Comparison of ENCODE assay signal across 12 mouse cellular contexts in genomic region chr11:115807306-115807705, GRCm38 (mm10). TPM values are rescaled to one million over a fixed set of nuclear protein-coding genes. Genes with fewer than 3 reads are reported as not detected.
DNase-seq lines count a peak whose midpoint lies in the region; ATAC-seq and TF ChIP-seq lines count a peak whose summit lies in the region.
"Had no signal": no experiment of that assay in that cellular context is flagged by ENCODE, and none has a peak within 500 bp of the region (broad histone marks: within the 10 kb centered on the region; RNA-seq: fewer than 3 reads in every experiment).

No protein-coding gene starts in this region.

- H3K4me3 ChIP-seq in layer of hippocampus, adult 2 months, result peak overlapping the region; percentile 13; the same call in 1 of the 2 replicates
- no peak overlapping the region for H3K4me3 ChIP-seq in embryonic facial prominence, embryonic 10.5 days
- no peak overlapping the region for H3K4me3 ChIP-seq in hindbrain, embryonic 11.5 days (ENCODE audit: low read depth, low read length)
- peak overlapping the region; percentile 10 for H3K4me3 ChIP-seq in neural tube, embryonic 13.5 days

- no peaks in the 10 kb centered on the region for H3K27me3 ChIP-seq in embryonic facial prominence, embryonic 10.5 days (replicated peaks; ENCODE audit: low read depth, poor library complexity, severe bottlenecking)
- no peaks in the 10 kb centered on the region for H3K27me3 ChIP-seq in hindbrain, embryonic 11.5 days (ENCODE audit: control insufficient read depth, insufficient read depth, low read length)
- H3K27me3 ChIP-seq in neural tube, embryonic 13.5 days, result no peaks in the 10 kb centered on the region

- H3K4me2 ChIP-seq in hindbrain, embryonic 11.5 days (replicated peaks; ENCODE audit: low read depth, low read length), result peak overlapping the region; percentile 5; the same call in 1 of the 2 replicates
- peak overlapping the region; percentile 75 for H3K4me2 ChIP-seq in neural tube, embryonic 13.5 days

- H3K4me1 ChIP-seq in embryonic facial prominence, embryonic 10.5 days, result peaks cover 56% of the 10 kb centered on the region
- peaks cover 10% of the 10 kb centered on the region for H3K4me1 ChIP-seq in hindbrain, embryonic 11.5 days (replicated peaks; ENCODE audit: control insufficient read depth, insufficient read depth, low read length)
- H3K4me1 ChIP-seq in neural tube, embryonic 13.5 days (replicated peaks), result peaks cover 62% of the 10 kb centered on the region

- H3K9ac ChIP-seq in hindbrain, embryonic 11.5 days (ENCODE audit: low read depth, low read length), result no peak overlapping the region
- H3K9ac ChIP-seq in neural tube, embryonic 13.5 days, result peak overlapping the region; percentile 43; the same call in 1 of the 2 replicates
- H3K9ac ChIP-seq: liver, embryonic 14.5 days had no signal

- no peaks in the 10 kb centered on the region for H3K9me3 ChIP-seq in embryonic facial prominence, embryonic 10.5 days
- no peaks in the 10 kb centered on the region for H3K9me3 ChIP-seq in hindbrain, embryonic 11.5 days (ENCODE audit: control insufficient read depth, low read length)
- no peaks in the 10 kb centered on the region for H3K9me3 ChIP-seq in neural tube, embryonic 13.5 days

- DNase-seq in layer of hippocampus, adult 2 months (ENCODE audit: low spot score in 2 of 2), result peak in 1 of 2 experiments; percentile 44
- no peak for DNase-seq in layer of hippocampus, adult 9-10 months (ENCODE audit: low spot score)
- DNase-seq in embryonic facial prominence, embryonic 10.5 days (ENCODE audit: low spot score), result no peak
- DNase-seq in hindbrain, embryonic 11.5 days (ENCODE audit: low spot score), result no peak
- DNase-seq in cerebellum, postnatal 36 days, result no peak
- no peak for DNase-seq in kidney, postnatal 36 days
- DNase-seq: cerebellum, adult 8-10 months; kidney, postnatal 14 days; right cerebral cortex, postnatal 25 days had no signal

- ATAC-seq in hindbrain, embryonic 11.5 days (ENCODE audit: low FRiP score), result 0 out of 2 replicates have a peak, but pooled peaks have one; percentile 7
- peak; percentile 66 for ATAC-seq in neural tube, embryonic 13.5 days (ENCODE audit: low read depth)
- ATAC-seq: activated CD4-positive, CD25-positive, alpha-beta regulatory T cell, adult 4 months had no signal

- no peak for TF ChIP-seq CTCF in layer of hippocampus, adult 2 months (conservative IDR thresholded peaks at IDR 0.05)

- H3K36me3 ChIP-seq in embryonic facial prominence, embryonic 10.5 days (replicated peaks), result peaks cover 97% of the 10 kb centered on the region
- H3K36me3 ChIP-seq in hindbrain, embryonic 11.5 days (ENCODE audit: control insufficient read depth, insufficient read depth, low read length), result peaks cover 26% of the 10 kb centered on the region
- H3K36me3 ChIP-seq in neural tube, embryonic 13.5 days, result peaks cover 54% of the 10 kb centered on the region

- peak overlapping the region; percentile 86 for H3K27ac ChIP-seq in layer of hippocampus, adult 2 months
- peak overlapping the region; percentile 41; the same call in 1 of the 2 replicates for H3K27ac ChIP-seq in embryonic facial prominence, embryonic 10.5 days (replicated peaks)
- 0 out of 2 replicates have a peak overlapping the region, but pooled peaks have one; percentile 30 for H3K27ac ChIP-seq in hindbrain, embryonic 11.5 days (ENCODE audit: low read depth, low read length)
- peak overlapping the region; percentile 86 for H3K27ac ChIP-seq in neural tube, embryonic 13.5 days (replicated peaks)
- H3K27ac ChIP-seq: liver, embryonic 14.5 days had no signal

- 73% methylated on average over 6 of the region's 6 CpGs for WGBS in embryonic facial prominence, embryonic 10.5 days
- WGBS in hindbrain, embryonic 11.5 days, result 72% methylated on average over 6 of the region's 6 CpGs
- WGBS in neural tube, embryonic 13.5 days, result 38% methylated on average over 6 of the region's 6 CpGs

RNA-seq across cellular contexts. Expression of gene Caskin2, which starts 6.1 kb away (rescaled TPM):
- total RNA-seq in layer of hippocampus, adult 2 months (2021), result 10 to 100 TPM; 17.7 to 19.7 TPM
- polyA plus RNA-seq in embryonic facial prominence, embryonic 10.5 days (2016; fragmentation: Nextera tagmentation; extraction: Ambion mirVana), result 20.3 and 20.4 TPM in 2 replicates
- polyA plus RNA-seq in hindbrain, embryonic 11.5 days (2014; fragmentation: Nextera tagmentation; extraction: Ambion mirVana), result 12.2 and 12.9 TPM in 2 replicates
- 13.8 and 15.2 TPM in 2 replicates for polyA plus RNA-seq in neural tube, embryonic 13.5 days (2015; fragmentation: Nextera tagmentation; extraction: Ambion mirVana)

RNA-seq across cellular contexts. Expression of gene Tsen54, which starts 7.2 kb away (rescaled TPM):
- 10 to 100 TPM; 11.8 to 13.0 TPM for total RNA-seq in layer of hippocampus, adult 2 months (2021)
- polyA plus RNA-seq in embryonic facial prominence, embryonic 10.5 days (2016; fragmentation: Nextera tagmentation; extraction: Ambion mirVana), result 40.3 and 40.6 TPM in 2 replicates
- polyA plus RNA-seq in hindbrain, embryonic 11.5 days (2014; fragmentation: Nextera tagmentation; extraction: Ambion mirVana), result 17.9 and 21.3 TPM in 2 replicates
- polyA plus RNA-seq in neural tube, embryonic 13.5 days (2015; fragmentation: Nextera tagmentation; extraction: Ambion mirVana), result 22.7 and 23.4 TPM in 2 replicates

RNA-seq across cellular contexts. Expression of gene Llgl2, which starts 16.5 kb away (rescaled TPM):
- 1 to 10 TPM; 1.6 to 2.3 TPM for total RNA-seq in layer of hippocampus, adult 2 months (2021)
- polyA plus RNA-seq in embryonic facial prominence, embryonic 10.5 days (2016; fragmentation: Nextera tagmentation; extraction: Ambion mirVana), result 15.3 and 15.5 TPM in 2 replicates
- 3.8 and 5.4 TPM in 2 replicates for polyA plus RNA-seq in hindbrain, embryonic 11.5 days (2014; fragmentation: Nextera tagmentation; extraction: Ambion mirVana)
- 1.4 and 1.8 TPM in 2 replicates for polyA plus RNA-seq in neural tube, embryonic 13.5 days (2015; fragmentation: Nextera tagmentation; extraction: Ambion mirVana)

RNA-seq across cellular contexts. Expression of gene Tmem94, which starts 42.1 kb away (rescaled TPM):
- 10 to 100 TPM; 47.4 to 58.2 TPM for total RNA-seq in layer of hippocampus, adult 2 months (2021)
- 34.6 and 38.9 TPM in 2 replicates for polyA plus RNA-seq in embryonic facial prominence, embryonic 10.5 days (2016; fragmentation: Nextera tagmentation; extraction: Ambion mirVana)
- polyA plus RNA-seq in hindbrain, embryonic 11.5 days (2014; fragmentation: Nextera tagmentation; extraction: Ambion mirVana), result 15.5 and 16.4 TPM in 2 replicates
- 25.4 and 25.8 TPM in 2 replicates for polyA plus RNA-seq in neural tube, embryonic 13.5 days (2015; fragmentation: Nextera tagmentation; extraction: Ambion mirVana)

RNA-seq across cellular contexts. Expression of gene Myo15b, which starts 50.9 kb away (rescaled TPM):
- total RNA-seq in layer of hippocampus, adult 2 months (2021), result under 1 TPM; 0.22 to 0.41 TPM
- polyA plus RNA-seq in embryonic facial prominence, embryonic 10.5 days (2016; fragmentation: Nextera tagmentation; extraction: Ambion mirVana), result 0.07 and 0.16 TPM in 2 replicates
- polyA plus RNA-seq in hindbrain, embryonic 11.5 days (2014; fragmentation: Nextera tagmentation; extraction: Ambion mirVana), result 0.09 TPM in 1 of 2 replicates, not detected in the other
- polyA plus RNA-seq in neural tube, embryonic 13.5 days (2015; fragmentation: Nextera tagmentation; extraction: Ambion mirVana), result 0.10 TPM in 1 of 2 replicates, not detected in the other
- polyA plus RNA-seq: activated CD4-positive, CD25-positive, alpha-beta regulatory T cell, adult 4 months had no signal

Comparison
In these comparisons a context has a peak if more than half of its experiments do, and no peak if none do; other contexts are left out.
1. H3K27ac ChIP-seq: peak in every context shown above with its lines; median percentile 86 in layer of hippocampus, adult 2 months; 86 in neural tube, embryonic 13.5 days; 41 in embryonic facial prominence, embryonic 10.5 days; 30 in hindbrain, embryonic 11.5 days.
2. H3K4me3 ChIP-seq: peak in layer of hippocampus, adult 2 months (single experiment) and neural tube, embryonic 13.5 days (single experiment); none in embryonic facial prominence, embryonic 10.5 days (single experiment) and hindbrain, embryonic 11.5 days (single experiment).